Mouse (Mus musculus): ENCODE results near the gene Mvd. TPM values are rescaled to one million over a fixed set of nuclear protein-coding genes. Genes with fewer than 3 reads are reported as not detected.
A peak's percentile ranks its signal among the peaks of the same experiment; 100 is the strongest.

Mvd gene
- total RNA-seq, 2 experiments from 2014 or later: 16.7 to 17.6 TPM

DNA sequence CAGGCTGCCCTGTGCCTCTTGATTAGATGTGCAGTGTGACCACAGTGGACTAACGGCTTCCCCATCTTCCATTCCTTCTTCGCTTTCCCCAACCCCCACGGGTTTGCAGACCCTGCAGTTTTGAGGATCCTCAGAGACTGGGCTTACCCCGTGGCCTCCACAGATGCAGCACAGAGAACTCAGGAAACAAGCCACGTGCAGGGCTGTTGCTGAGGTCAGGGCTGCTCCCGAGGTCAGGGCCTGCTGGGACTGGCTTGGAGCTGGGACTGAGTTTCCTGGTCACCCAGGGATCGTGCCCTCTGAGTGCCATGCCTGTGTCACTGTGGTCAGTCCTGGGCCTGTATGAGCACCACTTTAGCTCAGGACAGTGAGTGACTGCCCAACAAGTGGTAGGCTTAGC, 21.8 kb upstream of the Mvd start:
- DNase-seq (ENCODE audit: low spot score in 2 of 2): no peak
- Histone ChIP-seq H3K27ac (no peak overlapping the region), H3K4me3 (no peak overlapping the region)
- TF ChIP-seq CTCF (conservative IDR thresholded peaks at IDR 0.05): no peak

DNA sequence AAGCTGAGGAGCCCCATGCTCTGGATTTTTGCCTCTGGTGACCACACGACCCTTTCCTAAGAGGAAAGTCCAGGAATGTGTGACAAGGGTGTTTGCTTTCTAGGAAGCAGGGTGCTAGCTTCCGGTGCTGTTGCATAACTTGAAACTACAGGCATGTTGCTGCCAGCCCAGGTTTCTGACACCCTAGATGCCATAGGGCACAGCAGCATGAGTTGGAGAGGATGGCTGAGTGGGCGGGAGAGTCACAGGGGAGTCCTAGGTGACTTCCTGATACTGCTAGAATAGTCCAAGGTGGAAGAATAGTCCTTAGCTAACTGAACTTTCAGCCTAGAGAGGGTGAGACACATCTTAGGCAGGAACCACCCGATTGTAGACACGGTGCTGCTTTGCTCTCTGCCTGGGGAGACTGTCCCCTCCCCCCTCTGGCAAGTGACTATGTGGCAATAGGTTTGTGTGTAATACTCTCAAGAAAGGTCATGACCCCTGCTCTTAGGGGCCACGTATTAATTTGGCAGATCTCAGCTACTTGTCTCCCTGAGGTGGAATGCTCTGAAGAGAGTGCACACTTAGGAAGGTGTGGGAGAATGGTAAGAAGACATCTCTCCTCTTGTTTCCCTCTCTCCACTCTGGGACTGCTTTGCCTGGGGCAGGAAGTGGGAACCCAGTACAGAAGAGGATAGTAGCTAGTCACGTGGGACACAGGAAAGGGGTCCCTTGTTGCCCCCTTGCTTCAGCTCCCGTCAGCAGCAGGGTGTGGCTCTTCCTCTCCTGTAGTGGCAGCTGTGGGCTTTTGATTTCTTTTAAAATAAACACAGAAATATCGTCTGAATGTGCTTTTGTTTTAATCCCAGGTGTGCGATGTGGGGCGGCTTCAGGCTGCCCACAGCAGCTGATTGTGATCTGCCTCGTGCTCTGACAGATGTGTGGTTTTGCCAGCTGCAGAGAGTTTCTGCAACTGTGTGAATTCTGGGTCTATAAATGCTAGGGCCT, 20.7 kb upstream of the Mvd start:
- no peak for DNase-seq (ENCODE audit: low spot score in 2 of 2)
- no peak for TF ChIP-seq CTCF (conservative IDR thresholded peaks at IDR 0.05)
- Histone ChIP-seq H3K4me3 (no peak overlapping the region), H3K27ac (no peak overlapping the region)

DNA sequence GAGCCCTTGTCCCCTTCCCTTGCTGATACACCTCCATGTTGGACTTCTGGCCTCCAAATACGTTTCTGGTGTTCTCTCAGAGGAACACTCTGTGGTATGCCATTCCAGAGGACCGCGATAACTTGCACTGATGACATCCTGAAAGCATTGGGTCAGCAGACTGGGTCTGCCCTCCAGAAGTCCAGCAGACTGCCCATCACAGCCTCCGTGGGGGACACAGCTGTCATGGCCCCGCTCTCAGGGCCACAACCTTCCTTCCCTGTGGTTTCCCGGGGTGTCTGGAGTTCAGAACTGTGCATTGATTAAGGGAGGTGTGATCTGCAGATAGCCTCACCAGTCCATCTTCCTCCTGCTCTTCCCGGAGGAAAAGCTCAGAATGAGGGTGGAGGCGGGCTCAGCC, 19.3 kb upstream of the Mvd start:
- Histone ChIP-seq H3K27ac (no peak overlapping the region), H3K4me3 (no peak overlapping the region)
- no peak for TF ChIP-seq CTCF (conservative IDR thresholded peaks at IDR 0.05)
- no peak for DNase-seq (ENCODE audit: low spot score in 2 of 2)

DNA sequence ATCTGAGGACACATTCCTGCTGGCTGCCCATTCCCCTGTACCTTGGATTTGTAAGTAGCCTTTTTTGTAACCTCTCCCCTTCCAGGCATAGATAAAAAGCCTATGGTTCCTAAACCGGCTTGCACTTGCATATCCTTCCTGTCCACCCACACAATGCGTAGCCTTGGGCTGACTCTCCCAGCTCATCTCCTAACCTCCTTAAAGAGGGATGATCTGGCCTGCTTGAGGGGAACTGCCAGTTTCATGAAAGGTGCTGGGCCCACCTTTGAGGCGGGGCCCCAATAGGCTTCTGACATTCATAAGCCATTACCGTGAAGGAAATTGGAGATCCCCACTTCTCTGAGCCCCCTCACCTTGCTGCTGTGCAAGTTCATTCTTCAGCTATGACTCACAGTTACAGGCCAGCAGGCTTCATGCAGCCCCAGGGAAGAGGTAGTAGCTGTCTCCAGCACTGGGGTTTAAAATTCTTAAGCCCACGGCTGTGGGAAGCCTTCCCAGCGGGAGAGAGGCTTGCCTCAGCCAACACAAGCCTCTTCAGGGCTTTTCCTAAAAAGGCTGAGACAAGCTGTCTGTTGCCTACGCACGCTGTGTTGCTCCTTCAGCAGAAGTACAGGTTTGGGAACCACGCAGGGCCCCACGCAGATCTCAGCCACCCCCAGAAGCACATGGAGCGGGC, 18.4 kb upstream of the Mvd start:
- no peak for TF ChIP-seq CTCF (conservative IDR thresholded peaks at IDR 0.05)
- DNase-seq (ENCODE audit: low spot score in 2 of 2): peak in 1 of 2 experiments; percentile 70

DNA sequence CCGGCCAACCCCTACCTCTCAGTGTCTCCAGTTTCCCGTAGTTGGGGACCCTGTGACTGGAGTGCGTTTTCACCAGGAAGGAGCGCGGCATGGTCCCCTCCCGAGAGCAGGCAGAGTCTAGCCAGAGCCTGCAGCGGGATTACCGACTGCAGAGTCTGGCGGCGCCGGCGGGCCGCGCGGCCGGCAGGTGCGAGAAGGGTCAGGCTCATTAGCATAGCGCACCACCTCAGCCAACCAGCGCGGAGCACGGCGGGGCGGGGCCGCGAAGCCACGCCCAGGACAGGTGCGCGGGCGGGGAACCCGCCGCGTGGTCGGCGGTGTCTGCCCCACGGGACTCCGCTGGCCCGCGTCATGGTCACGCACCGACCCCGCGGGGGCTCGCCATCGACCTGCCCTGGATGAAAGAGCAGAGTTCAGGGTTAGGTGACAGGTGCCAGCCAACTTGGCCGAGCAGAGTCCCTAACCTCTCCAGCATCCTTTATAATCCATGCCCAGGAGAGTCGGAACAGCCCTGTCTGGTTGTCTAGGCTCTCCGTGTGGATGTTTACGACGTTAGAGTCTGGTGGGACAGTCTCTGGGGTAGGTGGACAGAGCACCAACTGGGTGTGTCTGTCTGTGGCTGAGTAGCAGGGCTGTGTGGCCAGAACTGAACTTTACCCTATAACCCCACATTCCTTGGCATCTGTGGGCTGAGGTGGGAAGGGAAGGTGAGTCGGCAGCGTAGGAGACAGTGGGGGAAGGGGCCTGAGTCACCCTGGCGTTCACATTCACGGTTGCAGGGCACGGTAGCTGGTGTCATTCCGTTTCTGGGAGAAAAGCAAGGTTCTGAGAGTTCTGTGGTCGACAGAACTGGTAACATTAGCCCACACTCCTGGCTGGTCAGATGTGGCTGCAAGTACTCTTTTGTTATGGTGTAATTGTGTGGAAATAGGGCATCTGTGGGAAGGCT, 17.6 kb upstream of the Mvd start, which contains the start of gene Snai3:
Gene Snai3, minus strand, starts transcription at position 210 of the 949 bp plus-strand sequence.
- H3K4me3 ChIP-seq: peak within 1 kb of the TSS; percentile 46
- H3K27ac ChIP-seq: no peak within 1 kb of the TSS
- TF ChIP-seq CTCF (conservative IDR thresholded peaks at IDR 0.05): no peak; the same call in 1 of the 2 replicates
- no peak for DNase-seq (ENCODE audit: low spot score in 2 of 2)

More for the DNA sequence above, 18.4 kb upstream of the Mvd start:
- H3K27ac ChIP-seq: no peak overlapping the region
- no peak overlapping the region for H3K4me3 ChIP-seq

DNA sequence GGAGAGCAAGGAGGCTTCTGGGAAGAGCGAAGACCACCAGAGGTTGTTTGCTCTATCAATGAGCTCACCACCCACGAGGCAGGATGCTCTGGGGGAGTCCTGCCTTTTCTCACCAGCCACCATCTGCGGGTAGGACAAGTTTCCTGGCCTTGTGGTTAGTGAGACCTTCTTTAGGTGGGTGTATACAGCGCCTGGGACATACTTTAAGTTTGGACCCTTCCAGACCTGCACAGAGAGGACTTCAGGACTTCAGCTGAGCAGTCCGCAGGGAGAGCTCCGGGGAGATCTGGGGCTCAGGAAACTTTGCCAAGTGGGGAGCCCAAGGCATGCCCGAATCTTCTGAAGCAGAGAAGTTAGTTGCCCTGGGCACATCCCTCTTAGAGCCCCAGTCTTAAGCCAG, 16.8 kb upstream of the Mvd start:
- Histone ChIP-seq H3K4me3 (peak overlapping the region; percentile 46; the same call in 1 of the 2 replicates), H3K27ac (no peak overlapping the region)
- no peak for DNase-seq (ENCODE audit: low spot score in 2 of 2)
- TF ChIP-seq CTCF (conservative IDR thresholded peaks at IDR 0.05): no peak

DNA sequence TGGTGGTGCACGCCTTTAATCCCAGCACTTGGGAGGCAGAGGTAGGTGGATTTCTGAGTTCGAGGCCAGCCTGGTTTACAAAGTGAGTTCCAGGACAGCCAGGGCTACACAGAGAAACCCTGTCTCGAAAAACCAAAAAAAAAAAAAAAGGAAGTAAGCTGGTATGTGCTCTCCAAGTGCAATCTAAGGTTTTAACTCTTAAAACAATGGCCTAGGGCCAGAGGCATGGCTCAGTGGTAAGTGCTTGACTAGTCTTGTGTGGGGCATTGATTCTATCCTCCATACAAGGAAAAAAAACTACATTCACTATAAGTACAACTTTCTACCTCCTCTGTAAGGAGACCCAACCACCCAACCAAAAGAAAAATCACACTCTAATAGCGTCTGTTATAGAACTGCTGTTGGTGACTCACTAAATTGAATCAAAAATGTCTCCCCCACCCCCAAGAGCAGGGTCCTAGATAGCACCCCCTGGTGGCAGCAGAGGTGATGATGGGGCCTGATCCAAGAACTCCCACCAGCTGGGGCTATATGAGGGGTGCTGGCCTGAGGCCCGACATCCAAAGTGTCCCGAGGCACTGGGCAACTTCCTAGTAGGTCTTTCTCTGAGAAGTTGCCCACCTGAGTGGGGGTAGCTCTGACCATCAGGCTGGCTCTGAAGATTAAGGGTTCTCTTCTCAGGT, 16.1 kb upstream of the Mvd start:
- DNase-seq (ENCODE audit: low spot score in 2 of 2): no peak
- TF ChIP-seq CTCF (conservative IDR thresholded peaks at IDR 0.05): peak; percentile 71
- H3K27ac ChIP-seq: no peak overlapping the region
- no peak overlapping the region for H3K4me3 ChIP-seq

DNA sequence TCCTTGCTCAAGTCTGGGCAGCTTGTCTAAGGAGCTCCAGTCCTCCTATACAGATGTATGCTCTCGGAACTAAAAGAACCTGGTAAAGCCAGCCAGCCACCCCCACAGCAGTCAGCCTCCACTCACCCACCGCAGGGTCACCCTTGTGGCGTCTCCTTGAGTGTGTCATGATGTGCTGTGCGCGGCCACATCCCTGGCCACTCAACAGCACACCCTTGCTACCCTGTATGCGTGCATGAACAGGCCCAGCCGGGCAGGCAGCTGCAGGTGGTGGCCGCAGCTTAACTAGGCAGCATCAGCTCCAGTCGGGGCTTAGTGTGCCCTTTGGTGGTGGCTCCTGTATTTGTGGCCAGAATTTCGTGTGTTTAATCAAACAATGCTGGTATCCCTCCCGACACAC, 13.9 kb upstream of the Mvd start:
- no peak overlapping the region for H3K4me3 ChIP-seq
- TF ChIP-seq CTCF (conservative IDR thresholded peaks at IDR 0.05): no peak
- no peak overlapping the region for H3K27ac ChIP-seq
- no peak for DNase-seq (ENCODE audit: low spot score in 2 of 2)

DNA sequence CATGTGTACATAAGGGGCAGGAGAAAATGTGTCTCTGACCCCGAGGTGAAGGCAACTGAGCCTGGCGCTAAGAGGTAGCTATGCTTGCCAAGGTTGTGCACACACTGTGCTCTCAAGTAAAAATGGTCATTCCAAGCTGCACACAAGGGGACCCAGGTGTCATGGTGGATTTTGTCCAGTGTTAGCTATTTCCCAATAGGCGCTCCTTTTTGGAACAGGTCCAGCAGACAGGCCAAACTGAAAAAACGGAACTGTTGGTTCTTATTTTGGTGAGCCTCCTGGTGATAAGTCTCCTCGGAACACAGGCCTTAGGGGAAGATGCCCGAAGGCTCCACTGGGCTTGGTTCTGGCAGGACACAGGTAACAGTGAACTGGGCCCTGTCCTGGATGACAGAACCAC, 11.2 kb upstream of the Mvd start:
- Histone ChIP-seq H3K4me3 (no peak overlapping the region), H3K27ac (no peak overlapping the region)
- TF ChIP-seq CTCF (conservative IDR thresholded peaks at IDR 0.05): no peak
- DNase-seq (ENCODE audit: low spot score in 2 of 2): no peak

DNA sequence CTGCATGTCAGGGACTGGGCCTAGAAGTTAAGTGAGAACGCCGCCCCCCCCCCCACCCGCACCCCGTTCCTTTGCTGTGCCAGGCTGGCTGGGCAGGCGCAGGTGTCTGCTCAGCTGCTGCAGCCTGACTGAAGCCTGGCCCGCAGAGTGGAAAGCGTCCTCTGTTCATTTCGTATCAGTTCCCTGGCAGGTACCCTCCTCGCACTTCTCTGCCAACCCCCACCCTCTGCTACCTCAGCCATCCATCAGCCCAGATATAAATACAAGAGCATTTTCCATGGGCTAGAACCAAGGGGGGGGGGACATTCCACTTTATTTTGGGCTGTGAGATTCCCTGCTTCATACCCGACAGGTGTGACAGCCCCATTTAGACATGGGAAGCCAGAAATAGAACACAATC, 8.9 kb upstream of the Mvd start:
- Histone ChIP-seq H3K27ac (no peak overlapping the region), H3K4me3 (no peak overlapping the region)
- no peak for TF ChIP-seq CTCF (conservative IDR thresholded peaks at IDR 0.05)
- no peak for DNase-seq (ENCODE audit: low spot score in 2 of 2)

DNA sequence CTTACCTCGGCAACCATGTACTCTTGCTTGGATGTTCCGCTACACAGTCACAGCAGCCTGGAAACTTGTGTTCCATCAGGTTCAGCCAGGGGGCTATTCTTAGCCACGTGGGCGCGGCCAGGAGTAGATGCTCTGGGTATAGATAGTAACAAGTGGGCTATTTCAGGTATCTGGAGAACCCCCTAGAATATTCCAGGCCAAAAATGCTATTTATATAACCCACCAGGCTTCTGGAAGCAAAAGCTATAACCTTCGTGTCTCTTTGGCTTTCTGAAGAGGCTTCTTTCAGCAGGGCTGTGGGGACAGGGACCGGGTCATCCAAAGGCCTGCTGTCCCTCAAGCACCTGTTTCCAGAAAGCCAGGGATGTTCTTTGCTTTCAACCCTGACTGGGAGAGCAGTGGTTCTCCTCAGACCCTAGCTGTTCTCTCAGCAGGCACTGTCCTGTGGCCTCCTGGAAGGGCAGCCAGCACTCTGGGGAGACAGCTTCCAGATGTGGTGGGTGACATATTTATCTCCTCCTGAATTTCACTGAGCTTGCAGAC, 8.0 kb upstream of the Mvd start:
- no peak for DNase-seq (ENCODE audit: low spot score in 2 of 2)
- Histone ChIP-seq H3K27ac (no peak overlapping the region), H3K4me3 (no peak overlapping the region)
- TF ChIP-seq CTCF (conservative IDR thresholded peaks at IDR 0.05): no peak

DNA sequence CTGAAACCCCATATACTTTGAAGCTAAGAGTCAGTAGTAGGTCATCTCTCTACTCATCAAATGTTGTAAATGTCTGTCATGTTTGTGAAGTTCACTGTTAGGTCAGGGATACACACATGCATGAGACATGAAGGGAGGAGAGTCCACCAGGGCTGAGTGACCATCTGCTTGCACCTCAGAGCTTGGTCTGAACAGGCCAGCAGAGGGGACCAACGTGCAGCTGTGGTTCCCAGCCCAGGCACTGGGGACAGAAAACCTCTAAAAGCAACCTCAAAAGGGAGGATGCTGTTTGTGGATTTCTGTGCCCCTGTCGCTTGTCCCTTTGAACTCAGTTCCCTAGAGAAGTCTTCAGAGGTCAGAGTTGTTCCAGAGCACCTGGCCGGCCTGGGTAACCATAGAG, 2.0 kb upstream of the Mvd start:
- Histone ChIP-seq H3K27ac (peak overlapping the region; percentile 96; the same call in 1 of the 2 replicates), H3K4me3 (no peak overlapping the region)
- TF ChIP-seq CTCF (conservative IDR thresholded peaks at IDR 0.05): peak; percentile 41
- DNase-seq (ENCODE audit: low spot score in 2 of 2): no peak

All from layer of hippocampus, adult 2 months (tissue).